Mouse (Mus musculus) limb, embryonic 13.5 days (tissue): Measurements from ENCODE around the gene St6galnac3. TPM values are rescaled to one million over a fixed set of nuclear protein-coding genes. Genes with fewer than 3 reads are reported as not detected.

Source experiments
- ATAC-seq: fragments of 200-750 bp; cut with Nextera tagmentation; 2 replicates; pipeline ENCODE4 v1.8.0; 2017; ENCODE audit warnings: low read depth, moderate number of reproducible peaks, moderate TSS enrichment; ENCODE audit not compliant: low FRiP score
- H3K27ac ChIP-seq: fragments of 300-500 bp; sonication (generic); 2 replicates; pipeline ENCODE4 v1.5.1; 2015; ENCODE audit warnings: inconsistent platforms, mild to moderate bottlenecking, moderate library complexity
- H3K27me3 ChIP-seq: fragments of 300-500 bp; sonication (generic); 2 replicates; pipeline ENCODE4 v1.6.1; 2015; ENCODE audit warnings: mild to moderate bottlenecking, inconsistent platforms
- H3K36me3 ChIP-seq: fragments of 300-500 bp; sonication (generic); 2 replicates; pipeline ENCODE4 v1.6.1; 2015; ENCODE audit warnings: inconsistent platforms, mild to moderate bottlenecking, moderate library complexity
- H3K4me1 ChIP-seq: fragments of 300-500 bp; sonication (generic); 2 replicates; pipeline ENCODE4 v1.6.1; 2015; ENCODE audit warnings: inconsistent platforms
- H3K4me2 ChIP-seq: fragments of 300-500 bp; sonication (generic); replicated peaks from 2 replicates; pipeline ENCODE4 v1.6.1; 2015; ENCODE audit warnings: inconsistent platforms, mild to moderate bottlenecking, moderate library complexity
- H3K4me3 ChIP-seq: fragments of 300-500 bp; sonication (generic); 2 replicates; pipeline ENCODE4 v1.5.1; 2015; ENCODE audit warnings: moderate library complexity, mild to moderate bottlenecking, inconsistent platforms
- H3K9ac ChIP-seq: fragments of 300-500 bp; sonication (generic); 2 replicates; pipeline ENCODE4 v1.6.1; 2015; ENCODE audit warnings: mild to moderate bottlenecking, inconsistent platforms
- H3K9me3 ChIP-seq: fragments of 300-500 bp; sonication (generic); 2 replicates; pipeline ENCODE4 v1.6.1; 2016; ENCODE audit warnings: inconsistent platforms
- WGBS: fragments of 180-500 bp; shearing (Covaris S2); methylation state at CpG from one replicate; pipeline ENCODE4 v1.1.7; 2015; 5-methylcytosine and 5-hydroxymethylcytosine counted together
- polyA plus RNA-seq: library from polyadenylated mRNA; unstranded; fragments of >200 nt; fragmentation: Nextera tagmentation; extraction: Ambion mirVana; gene quantifications from 2 replicates; pipeline ENCODE4 v1.2.1, GENCODE M21; 2015

St6galnac3 gene
- polyA plus RNA-seq, 1 experiment from 2014 or later = 53.7 TPM

DNA sequence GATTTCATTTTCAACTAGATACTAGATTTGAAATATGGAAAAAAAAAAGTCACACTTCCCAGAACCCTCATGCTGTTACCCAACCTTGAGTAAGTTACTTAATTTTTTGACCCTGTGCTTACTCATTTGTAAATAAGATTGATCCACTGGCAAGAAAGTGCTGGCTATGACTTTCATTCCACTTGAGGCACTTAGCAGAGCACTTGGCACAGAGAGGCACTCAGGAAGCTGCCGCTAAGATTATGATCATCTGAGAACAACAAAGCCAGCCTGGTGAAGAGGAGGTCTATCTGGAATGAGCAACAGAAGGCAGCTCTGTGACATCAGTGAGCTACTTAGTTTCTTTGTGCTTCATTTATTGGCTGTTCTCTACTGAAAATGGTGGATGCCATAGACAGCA, 232.0 kb downstream of the St6galnac3 start:
- no peak overlapping the region for H3K9ac ChIP-seq
- WGBS = 81% methylated on average over 1 of the region's 1 CpGs
- 0 out of 2 replicates have a peak, but pooled peaks cover 8% of the 10 kb centered on the region for H3K4me1 ChIP-seq
- ATAC-seq = no peak
- no peak overlapping the region for H3K4me3 ChIP-seq
- H3K9me3 ChIP-seq = no peaks in the 10 kb centered on the region
- H3K36me3 ChIP-seq = no peaks in the 10 kb centered on the region
- no peak overlapping the region for H3K4me2 ChIP-seq
- H3K27me3 ChIP-seq = no peaks in the 10 kb centered on the region
- H3K27ac ChIP-seq = no peak overlapping the region

DNA sequence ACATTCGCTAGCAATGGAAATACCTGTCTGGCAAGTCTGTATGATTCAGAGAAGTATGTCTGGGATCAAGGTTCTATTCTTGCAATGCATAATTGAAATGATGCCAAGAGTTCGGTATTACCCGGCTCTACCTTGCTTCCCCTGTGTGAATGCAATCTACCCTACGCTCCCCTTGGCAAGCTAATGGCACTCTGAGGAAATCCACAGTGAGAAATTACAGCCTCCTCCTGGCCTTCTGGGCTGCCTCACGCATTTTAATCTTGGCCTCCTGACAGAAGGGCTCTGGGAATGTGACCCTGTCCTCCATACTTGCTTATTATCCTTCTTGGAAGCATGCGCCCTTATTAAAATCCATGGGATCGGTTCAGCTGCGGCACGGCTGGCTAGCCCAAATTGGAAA, 235.3 kb downstream of the St6galnac3 start:
- Histone ChIP-seq H3K27ac (no peak overlapping the region), H3K4me1 (0 out of 2 replicates have a peak, but pooled peaks cover 8% of the 10 kb centered on the region), H3K36me3 (no peaks in the 10 kb centered on the region), H3K27me3 (no peaks in the 10 kb centered on the region), H3K4me3 (no peak overlapping the region), H3K4me2 (no peak overlapping the region), H3K9ac (no peak overlapping the region), H3K9me3 (no peaks in the 10 kb centered on the region)
- 72% methylated on average over 9 of the region's 9 CpGs for WGBS
- ATAC-seq = no peak

DNA sequence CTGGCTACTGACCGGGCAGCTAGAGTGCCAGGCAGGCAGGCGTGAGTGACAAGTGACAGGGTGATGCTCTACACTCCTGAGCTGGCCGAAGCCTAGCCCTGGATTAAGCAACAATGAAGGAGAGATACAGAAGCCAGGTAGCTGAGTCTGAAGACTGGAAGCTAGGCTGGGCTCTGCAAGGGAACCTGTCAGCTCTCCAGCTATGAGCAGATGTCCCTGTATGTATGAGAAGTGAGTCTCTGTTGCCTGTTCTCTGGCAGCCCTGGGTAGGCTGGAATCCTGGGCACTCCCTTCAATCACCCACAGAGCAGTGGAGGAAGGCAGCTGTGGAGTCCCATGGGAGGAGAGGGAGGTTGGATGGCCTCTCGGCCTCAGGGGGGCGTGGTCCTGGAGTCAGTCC, 236.0 kb downstream of the St6galnac3 start:
- WGBS = 74% methylated on average over 5 of the region's 5 CpGs
- Histone ChIP-seq H3K9me3 (no peaks in the 10 kb centered on the region), H3K36me3 (no peaks in the 10 kb centered on the region), H3K27me3 (no peaks in the 10 kb centered on the region), H3K27ac (no peak overlapping the region), H3K9ac (no peak overlapping the region), H3K4me2 (no peak overlapping the region), H3K4me1 (0 out of 2 replicates have a peak, but pooled peaks cover 8% of the 10 kb centered on the region), H3K4me3 (no peak overlapping the region)
- ATAC-seq = no peak

DNA sequence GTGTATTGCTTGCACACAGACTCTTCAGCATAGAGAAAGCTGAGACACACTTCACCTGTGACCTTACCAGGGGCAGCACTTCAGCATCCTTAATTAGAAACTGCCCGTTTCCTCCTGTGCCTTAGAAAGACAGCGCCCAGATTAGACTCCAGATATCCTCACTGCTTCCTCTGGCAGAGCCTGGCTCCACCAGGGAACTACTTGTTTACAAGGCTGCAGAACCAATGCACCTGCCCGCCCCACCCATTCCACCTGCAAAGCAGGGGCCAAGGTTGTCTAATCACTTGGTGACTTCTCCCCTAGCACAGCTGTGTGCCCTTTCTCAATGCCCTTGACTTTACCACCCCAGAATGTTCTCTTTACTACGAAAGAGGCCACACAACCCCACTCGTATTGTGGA, 239.8 kb downstream of the St6galnac3 start:
- ATAC-seq = no peak
- no peaks in the 10 kb centered on the region for H3K4me1 ChIP-seq
- H3K9ac ChIP-seq = no peak overlapping the region
- no peaks in the 10 kb centered on the region for H3K27me3 ChIP-seq
- H3K27ac ChIP-seq = no peak overlapping the region
- no peaks in the 10 kb centered on the region for H3K36me3 ChIP-seq
- WGBS = 80% methylated on average over 5 of the region's 5 CpGs
- no peak overlapping the region for H3K4me2 ChIP-seq
- H3K9me3 ChIP-seq = no peaks in the 10 kb centered on the region
- H3K4me3 ChIP-seq = no peak overlapping the region

DNA sequence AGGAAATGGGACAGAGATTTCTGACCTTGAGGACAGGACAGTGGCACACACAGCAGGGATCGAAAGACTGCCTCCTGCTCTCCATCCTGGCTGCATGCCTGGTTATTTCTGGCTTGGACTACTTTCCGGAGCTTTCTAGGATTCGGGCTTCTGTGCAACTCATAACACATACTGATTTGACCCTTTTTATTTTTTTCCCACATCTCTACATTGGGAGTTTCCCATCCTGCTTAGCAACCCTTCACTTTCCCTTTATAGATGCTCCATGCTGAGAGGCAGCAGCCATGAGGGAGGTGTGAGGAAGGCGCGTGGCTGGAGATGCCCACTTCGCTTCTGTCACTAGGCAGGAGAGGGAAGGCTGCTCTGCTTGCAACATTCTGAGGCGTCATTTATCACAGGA, 240.3 kb downstream of the St6galnac3 start:
- H3K27ac ChIP-seq = no peak overlapping the region
- no peaks in the 10 kb centered on the region for H3K4me1 ChIP-seq
- 70% methylated on average over 7 of the region's 7 CpGs for WGBS
- no peaks in the 10 kb centered on the region for H3K9me3 ChIP-seq
- H3K4me3 ChIP-seq = no peak overlapping the region
- ATAC-seq = no peak
- H3K4me2 ChIP-seq = no peak overlapping the region
- no peak overlapping the region for H3K9ac ChIP-seq
- H3K27me3 ChIP-seq = no peaks in the 10 kb centered on the region
- H3K36me3 ChIP-seq = no peaks in the 10 kb centered on the region

DNA sequence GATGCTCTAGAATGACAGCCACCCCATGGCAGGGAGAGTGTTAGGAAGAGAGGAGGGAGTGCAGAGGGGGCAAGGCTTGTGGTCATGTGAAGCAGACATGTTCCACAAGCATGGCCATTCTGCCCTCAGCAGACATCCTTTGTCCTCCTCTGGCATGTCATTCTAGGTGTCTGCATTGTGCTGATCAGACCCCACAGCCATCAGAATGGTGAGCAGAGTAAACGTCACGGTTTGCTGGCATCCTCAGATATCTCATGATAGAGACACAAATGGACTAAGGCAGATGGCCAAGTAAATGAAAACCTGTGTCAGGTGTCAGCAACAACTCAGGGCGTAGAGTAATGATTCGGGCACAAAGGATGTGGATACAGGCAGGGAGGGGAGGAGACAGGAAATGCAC, 241.3 kb downstream of the St6galnac3 start:
- no peak overlapping the region for H3K9ac ChIP-seq
- no peaks in the 10 kb centered on the region for H3K9me3 ChIP-seq
- ATAC-seq = no peak
- no peaks in the 10 kb centered on the region for H3K36me3 ChIP-seq
- H3K27ac ChIP-seq = no peak overlapping the region
- no peaks in the 10 kb centered on the region for H3K4me1 ChIP-seq
- 82% methylated on average over 4 of the region's 4 CpGs for WGBS
- no peak overlapping the region for H3K4me2 ChIP-seq
- H3K27me3 ChIP-seq = no peaks in the 10 kb centered on the region
- H3K4me3 ChIP-seq = no peak overlapping the region

DNA sequence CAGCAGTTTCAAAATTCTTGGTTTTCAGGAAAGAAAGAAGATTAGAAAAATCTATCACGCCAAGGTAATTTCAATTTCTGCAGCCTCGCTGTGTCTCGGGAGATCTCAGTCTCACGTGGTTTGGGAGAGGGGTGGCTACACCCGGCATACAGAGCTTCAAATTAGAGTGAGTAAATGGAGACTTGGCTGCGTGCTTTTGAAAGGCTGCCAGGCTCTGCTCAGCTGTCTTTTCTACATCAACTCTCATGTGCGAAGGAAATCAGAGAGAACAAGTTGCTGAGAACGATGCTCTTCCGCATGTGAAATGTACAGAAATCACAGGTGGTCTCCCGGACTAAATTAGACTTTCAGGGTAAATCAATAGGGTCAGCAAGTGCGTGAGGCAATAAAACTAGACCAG, 242.9 kb downstream of the St6galnac3 start:
- H3K27me3 ChIP-seq = no peaks in the 10 kb centered on the region
- H3K9me3 ChIP-seq = no peaks in the 10 kb centered on the region
- WGBS = 62% methylated on average over 11 of the region's 11 CpGs

DNA sequence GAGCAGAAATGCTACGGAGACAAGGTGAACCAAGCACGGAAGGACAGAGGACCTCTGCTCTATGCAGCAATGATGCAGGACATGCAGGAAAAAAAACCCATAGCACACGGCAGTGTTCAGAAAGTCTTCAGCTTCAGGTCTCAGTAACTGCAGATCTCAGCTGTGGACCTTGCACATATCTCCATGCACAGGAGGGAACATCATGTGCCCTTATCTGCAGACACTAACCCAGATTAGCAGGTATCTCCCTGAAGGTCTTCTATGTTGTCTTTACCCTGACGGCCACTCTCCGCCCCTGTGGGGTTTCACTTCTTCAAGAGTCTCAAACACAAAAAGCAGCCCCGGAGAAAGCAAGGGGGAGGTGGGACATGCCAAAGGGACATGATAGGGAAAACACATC, 244.0 kb downstream of the St6galnac3 start:
- Histone ChIP-seq H3K9me3 (no peaks in the 10 kb centered on the region), H3K4me1 (no peaks in the 10 kb centered on the region), H3K4me3 (no peak overlapping the region), H3K9ac (no peak overlapping the region), H3K36me3 (no peaks in the 10 kb centered on the region), H3K4me2 (no peak overlapping the region), H3K27ac (no peak overlapping the region), H3K27me3 (no peaks in the 10 kb centered on the region)
- WGBS = 89% methylated on average over 6 of the region's 6 CpGs
- no peak for ATAC-seq

More for the DNA sequence above, 242.9 kb downstream of the St6galnac3 start:
- no peak overlapping the region for H3K4me3 ChIP-seq
- no peak overlapping the region for H3K4me2 ChIP-seq
- no peaks in the 10 kb centered on the region for H3K4me1 ChIP-seq
- no peak overlapping the region for H3K9ac ChIP-seq
- ATAC-seq = no peak
- no peaks in the 10 kb centered on the region for H3K36me3 ChIP-seq
- H3K27ac ChIP-seq = no peak overlapping the region

DNA sequence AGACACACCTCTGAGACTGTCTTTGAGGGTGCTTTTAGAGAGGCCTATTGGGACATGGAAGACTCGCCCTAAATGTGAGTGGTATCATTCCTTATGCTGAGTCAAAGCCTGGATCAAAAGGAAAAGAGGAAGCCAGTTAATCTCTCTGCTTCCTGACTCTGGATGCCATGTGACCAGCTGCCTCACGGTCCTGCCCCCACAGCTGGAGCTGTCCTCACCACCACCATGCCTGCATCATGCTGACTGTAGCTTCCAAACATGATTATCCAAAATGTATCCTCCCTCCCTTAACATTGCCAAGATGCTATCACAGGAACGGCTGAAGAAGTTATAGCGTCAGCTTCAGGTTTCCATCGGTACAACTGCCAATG, 244.4 kb downstream of the St6galnac3 start:
- no peaks in the 10 kb centered on the region for H3K9me3 ChIP-seq
- no peaks in the 10 kb centered on the region for H3K36me3 ChIP-seq
- H3K27ac ChIP-seq = no peak overlapping the region
- ATAC-seq = no peak
- 64% methylated on average over 5 of the region's 5 CpGs for WGBS
- H3K27me3 ChIP-seq = no peaks in the 10 kb centered on the region
- no peak overlapping the region for H3K9ac ChIP-seq
- H3K4me2 ChIP-seq = no peak overlapping the region
- H3K4me1 ChIP-seq = no peaks in the 10 kb centered on the region
- no peak overlapping the region for H3K4me3 ChIP-seq

DNA sequence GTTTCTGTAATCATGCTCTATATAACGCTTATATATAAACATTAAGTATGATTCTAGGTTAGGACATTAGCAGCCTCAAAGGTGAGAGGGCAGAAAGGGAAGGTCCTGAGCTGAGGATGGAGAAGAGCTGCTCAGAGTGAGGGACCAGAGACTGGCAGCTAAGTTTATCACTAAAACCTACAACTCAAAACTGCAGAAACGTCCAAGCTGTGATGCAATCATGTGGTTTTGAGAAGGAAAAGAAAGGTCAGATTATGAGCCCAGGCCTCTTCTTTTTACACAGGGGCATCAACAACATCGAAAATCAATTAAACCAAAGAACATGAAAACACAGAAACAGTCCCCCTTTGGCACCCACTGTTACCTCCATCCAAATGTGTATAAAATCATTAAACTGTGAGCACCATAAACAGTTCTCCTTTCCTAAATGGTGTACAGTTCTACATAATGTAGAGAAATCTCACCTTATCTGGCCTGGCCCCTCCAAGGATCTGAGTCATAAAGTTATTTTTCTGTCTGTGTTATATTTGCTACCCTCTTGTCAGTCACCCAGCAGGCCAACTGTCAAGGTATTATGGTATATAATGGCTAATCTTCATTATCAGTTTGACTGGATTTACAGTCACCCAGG, 244.9 kb downstream of the St6galnac3 start:
- Histone ChIP-seq H3K9ac (no peak overlapping the region), H3K36me3 (no peaks in the 10 kb centered on the region), H3K27ac (no peak overlapping the region), H3K4me3 (no peak overlapping the region), H3K27me3 (no peaks in the 10 kb centered on the region), H3K9me3 (no peaks in the 10 kb centered on the region), H3K4me2 (no peak overlapping the region), H3K4me1 (no peaks in the 10 kb centered on the region)
- 82% methylated on average over 3 of the region's 3 CpGs for WGBS
- no peak for ATAC-seq

DNA sequence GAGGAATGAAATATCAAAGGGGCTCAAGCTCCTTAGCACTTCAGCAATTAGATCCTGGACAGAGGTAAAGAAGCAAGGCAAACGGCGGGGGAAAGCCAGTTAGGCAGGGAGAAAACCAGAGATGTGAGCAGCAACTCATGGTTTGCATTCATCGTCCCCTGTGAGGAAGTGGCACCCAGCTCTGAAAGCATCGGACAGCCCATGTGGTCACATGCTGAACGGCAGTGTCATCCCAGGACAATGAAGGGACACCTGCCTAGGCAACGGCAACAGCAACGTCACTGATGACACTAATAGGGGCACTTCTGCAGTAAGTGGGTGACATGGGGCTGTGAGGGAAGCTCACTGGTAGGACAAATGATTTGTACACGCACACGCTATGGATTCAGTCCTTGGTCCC, 249.1 kb downstream of the St6galnac3 start:
- no peak for ATAC-seq
- no peak overlapping the region for H3K9ac ChIP-seq

DNA sequence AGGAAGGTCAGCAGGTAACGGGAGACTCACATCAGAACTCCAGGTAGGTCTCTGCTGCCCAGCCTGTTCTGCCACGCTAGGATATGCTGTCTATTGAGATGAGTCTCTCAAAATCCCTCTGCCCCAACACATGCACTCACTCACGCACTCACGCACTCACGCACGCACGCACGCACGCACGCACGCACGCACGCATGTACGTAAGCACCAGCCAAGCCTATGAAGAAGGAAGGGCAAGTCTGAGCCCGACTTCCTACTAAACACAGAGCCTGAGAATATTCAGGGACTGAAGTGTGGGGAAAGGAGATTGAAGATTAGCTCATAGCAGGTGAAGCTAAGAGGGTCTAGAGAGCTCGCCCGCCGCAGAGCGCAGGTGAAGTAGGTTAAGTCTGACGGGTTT, 249.5 kb downstream of the St6galnac3 start:
- WGBS = 93% methylated on average over 20 of the region's 20 CpGs
- Histone ChIP-seq H3K36me3 (no peaks in the 10 kb centered on the region), H3K4me2 (no peak overlapping the region), H3K4me1 (no peaks in the 10 kb centered on the region), H3K27ac (no peak overlapping the region), H3K9ac (no peak overlapping the region), H3K27me3 (no peaks in the 10 kb centered on the region), H3K4me3 (no peak overlapping the region), H3K9me3 (no peaks in the 10 kb centered on the region)
- ATAC-seq = no peak

More for the DNA sequence above, 249.1 kb downstream of the St6galnac3 start:
- Histone ChIP-seq H3K9me3 (no peaks in the 10 kb centered on the region), H3K36me3 (no peaks in the 10 kb centered on the region), H3K27me3 (no peaks in the 10 kb centered on the region), H3K27ac (no peak overlapping the region), H3K4me3 (no peak overlapping the region), H3K4me2 (no peak overlapping the region), H3K4me1 (no peaks in the 10 kb centered on the region)
- WGBS = 91% methylated on average over 9 of the region's 9 CpGs
